Mouse (Mus musculus) stomach, embryonic 15.5 days (tissue): ENCODE measurements around the gene 6030408B16Rik. TPM values are rescaled to one million over a fixed set of nuclear protein-coding genes. Genes with fewer than 3 reads are reported as not detected.
A peak's percentile ranks its signal among the peaks of the same experiment; 100 is the strongest.

ENCODE experiments used
- ATAC-seq: fragments of 200-750 bp; cut with Nextera tagmentation; 2 replicates; pipeline ENCODE4 v1.8.0; 2017; ENCODE audit warnings: low read depth, moderate number of reproducible peaks, moderate TSS enrichment; ENCODE audit not compliant: insufficient read depth, low FRiP score
- H3K27ac ChIP-seq: fragments of 300-500 bp; sonication (generic); 2 replicates; pipeline ENCODE4 v1.5.1; 2015; ENCODE audit warnings: mild to moderate bottlenecking, inconsistent platforms
- H3K27me3 ChIP-seq: fragments of 300-500 bp; sonication (generic); replicated peaks from 2 replicates; pipeline ENCODE4 v1.6.1; 2015; ENCODE audit warnings: inconsistent platforms
- H3K36me3 ChIP-seq: fragments of 300-500 bp; sonication (generic); 2 replicates; pipeline ENCODE4 v1.6.1; 2015; ENCODE audit warnings: inconsistent platforms
- H3K4me1 ChIP-seq: fragments of 300-500 bp; sonication (generic); 2 replicates; pipeline ENCODE4 v1.6.1; 2015; ENCODE audit warnings: inconsistent platforms
- H3K4me2 ChIP-seq: fragments of 300-500 bp; sonication (generic); 2 replicates; pipeline ENCODE4 v1.6.1; 2015; ENCODE audit warnings: mild to moderate bottlenecking, inconsistent platforms
- H3K4me3 ChIP-seq: fragments of 300-500 bp; sonication (generic); replicated peaks from 2 replicates; pipeline ENCODE4 v1.5.1; 2015; ENCODE audit warnings: inconsistent platforms
- H3K9ac ChIP-seq: fragments of 300-500 bp; sonication (generic); 2 replicates; pipeline ENCODE4 v1.6.1; 2015; ENCODE audit warnings: inconsistent platforms
- H3K9me3 ChIP-seq: fragments of 300-500 bp; sonication (generic); 2 replicates; pipeline ENCODE4 v1.6.1; 2016; ENCODE audit warnings: inconsistent platforms
- WGBS: fragments of 180-500 bp; shearing (Covaris S2); methylation state at CpG from one replicate; pipeline ENCODE4 v1.1.7; 2015; 5-methylcytosine and 5-hydroxymethylcytosine counted together
- polyA plus RNA-seq: library from polyadenylated mRNA; unstranded; fragments of >200 nt; fragmentation: Nextera tagmentation; extraction: Ambion mirVana; gene quantifications from 2 replicates; pipeline ENCODE4 v1.2.1, GENCODE M21; 2015

The 6030408B16Rik gene
- polyA plus RNA-seq, 1 experiment from 2014 or later: 11.6 TPM

DNA sequence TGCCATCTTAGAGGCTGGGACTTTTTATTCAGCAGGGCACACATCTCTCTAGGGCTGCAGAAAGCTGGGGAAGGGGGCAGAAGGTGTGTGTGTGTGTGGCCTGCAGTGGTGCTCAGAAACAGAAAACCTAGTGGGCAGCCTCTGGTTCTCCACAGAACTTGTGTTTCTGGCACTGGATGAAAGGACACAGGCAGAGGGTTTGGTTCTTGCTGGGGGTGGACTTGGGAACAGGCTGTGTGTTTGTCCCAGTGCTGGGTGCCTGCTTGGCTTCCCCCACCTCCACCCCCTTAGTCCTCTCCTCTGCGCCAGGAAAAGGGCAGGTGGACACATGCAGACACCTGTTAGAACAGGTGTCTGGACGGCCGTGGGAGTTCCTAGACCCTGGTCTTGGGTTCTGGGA is 21.9 kb upstream of the 6030408B16Rik start:
- H3K27ac ChIP-seq: no peak overlapping the region
- H3K4me2 ChIP-seq: no peak overlapping the region
- H3K9ac ChIP-seq: no peak overlapping the region
- H3K9me3 ChIP-seq: no peaks in the 10 kb centered on the region
- H3K27me3 ChIP-seq: no peaks in the 10 kb centered on the region
- H3K4me1 ChIP-seq: peaks cover 25% of the 10 kb centered on the region
- no peak for ATAC-seq
- 72% methylated on average over 3 of the region's 3 CpGs for WGBS
- H3K36me3 ChIP-seq: peaks cover 30% of the 10 kb centered on the region
- H3K4me3 ChIP-seq: no peak overlapping the region

DNA sequence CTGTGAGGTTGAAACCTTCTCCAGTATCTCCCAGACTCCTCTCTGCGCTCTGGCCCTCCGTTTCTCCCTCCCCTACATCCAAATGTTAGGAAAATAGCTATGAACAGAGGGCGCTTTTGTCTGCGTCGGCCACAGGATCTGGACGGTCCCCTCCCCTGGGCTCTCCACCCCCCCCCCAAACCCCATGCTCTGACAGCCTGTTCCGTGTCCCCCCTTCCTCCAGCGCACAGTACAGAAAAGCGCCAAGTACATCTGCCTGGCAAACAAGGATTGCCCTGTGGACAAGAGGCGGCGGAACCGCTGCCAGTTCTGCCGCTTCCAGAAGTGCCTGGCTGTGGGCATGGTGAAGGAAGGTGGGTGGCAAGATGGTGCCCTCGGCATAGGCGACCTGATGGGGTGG is 21.5 kb upstream of the 6030408B16Rik start:
- WGBS: 83% methylated on average over 15 of the region's 15 CpGs
- no peak for ATAC-seq
- no peak overlapping the region for H3K4me2 ChIP-seq
- peaks cover 30% of the 10 kb centered on the region for H3K36me3 ChIP-seq
- H3K27ac ChIP-seq: no peak overlapping the region
- no peak overlapping the region for H3K4me3 ChIP-seq
- peaks cover 27% of the 10 kb centered on the region for H3K4me1 ChIP-seq
- no peak overlapping the region for H3K9ac ChIP-seq
- no peaks in the 10 kb centered on the region for H3K9me3 ChIP-seq
- no peaks in the 10 kb centered on the region for H3K27me3 ChIP-seq

DNA sequence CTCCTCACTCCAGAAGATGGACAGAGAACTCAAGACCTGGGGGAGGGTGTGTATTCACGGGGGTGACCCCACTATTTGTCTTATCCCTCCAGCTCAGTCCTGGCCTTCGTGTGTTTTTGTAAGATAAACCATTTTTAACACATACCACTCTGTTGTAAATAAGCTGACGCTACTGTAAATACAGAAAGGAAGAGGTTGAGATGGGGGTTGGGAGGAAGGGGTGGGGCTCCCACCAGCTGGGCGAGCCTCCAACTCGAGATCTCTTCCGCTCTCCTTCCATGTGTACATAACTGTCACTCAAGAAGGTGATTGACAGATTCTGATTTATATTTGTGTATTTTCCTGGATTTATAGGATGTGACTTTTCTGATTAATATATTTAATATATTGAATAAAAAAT is 18.6 kb upstream of the 6030408B16Rik start:
- ATAC-seq: no peak
- H3K4me3 ChIP-seq: no peak overlapping the region
- 23% methylated on average over 6 of the region's 6 CpGs for WGBS
- H3K4me2 ChIP-seq: no peak overlapping the region
- H3K36me3 ChIP-seq: peaks cover 30% of the 10 kb centered on the region
- no peak overlapping the region for H3K9ac ChIP-seq
- H3K9me3 ChIP-seq: no peaks in the 10 kb centered on the region
- H3K4me1 ChIP-seq: peaks cover 24% of the 10 kb centered on the region
- H3K27me3 ChIP-seq: no peaks in the 10 kb centered on the region
- H3K27ac ChIP-seq: no peak overlapping the region

DNA sequence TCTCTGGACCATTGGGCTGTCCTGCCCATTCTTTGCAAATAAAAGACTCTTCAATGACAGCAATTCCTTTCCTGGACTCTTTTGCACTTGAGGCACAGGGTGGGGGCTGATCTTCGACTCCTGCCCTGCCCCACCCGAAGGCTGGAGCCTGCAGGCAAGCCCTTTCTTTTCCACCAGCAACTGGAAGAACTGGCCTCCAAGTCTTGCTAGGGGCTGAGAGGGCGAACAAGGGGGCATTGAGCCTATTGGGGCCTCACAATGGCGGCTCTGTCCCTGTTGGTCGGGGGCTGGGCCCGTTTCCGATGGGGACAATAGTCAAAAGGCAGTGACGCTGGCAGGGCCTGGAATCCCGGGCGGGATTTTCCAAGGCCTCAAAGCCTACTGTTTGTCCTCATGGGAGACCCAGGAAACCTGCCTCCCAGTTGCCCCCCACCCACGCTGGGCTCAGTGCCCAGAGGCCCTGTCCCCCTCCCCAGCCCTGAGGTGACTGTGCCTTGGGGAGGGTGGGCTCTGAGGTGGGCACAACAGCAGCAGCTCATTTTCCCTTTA is 15.6 kb upstream of the 6030408B16Rik start:
- no peak overlapping the region for H3K9ac ChIP-seq
- H3K27ac ChIP-seq: peak overlapping the region; percentile 16; the same call in 1 of the 2 replicates
- H3K4me2 ChIP-seq: no peak overlapping the region
- peak; percentile 28; the same call in 1 of the 2 replicates for ATAC-seq
- H3K36me3 ChIP-seq: peaks cover 15% of the 10 kb centered on the region
- H3K27me3 ChIP-seq: no peaks in the 10 kb centered on the region
- no peaks in the 10 kb centered on the region for H3K9me3 ChIP-seq
- WGBS: 63% methylated on average over 11 of the region's 11 CpGs
- H3K4me1 ChIP-seq: peaks cover 26% of the 10 kb centered on the region
- H3K4me3 ChIP-seq: no peak overlapping the region

DNA sequence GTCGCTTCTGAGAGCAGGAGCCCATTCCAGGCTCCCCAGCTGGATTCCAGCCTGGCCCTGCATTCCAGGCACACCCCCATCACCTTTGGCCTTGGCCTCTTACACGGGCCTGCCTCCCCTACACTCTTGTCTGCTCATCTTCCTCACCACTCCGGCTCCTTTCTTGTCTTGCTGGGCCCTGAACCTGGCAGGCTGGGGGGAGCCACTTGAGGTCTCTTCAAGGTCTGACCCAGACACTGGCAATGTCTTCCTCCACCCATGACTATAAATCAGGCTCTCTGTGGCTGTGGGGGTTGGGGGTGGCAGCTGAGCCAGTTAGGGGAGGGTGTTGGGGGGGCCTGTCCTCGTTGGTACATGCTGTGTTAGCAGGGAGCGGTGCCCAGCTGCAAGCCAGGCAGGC is 14.4 kb upstream of the 6030408B16Rik start:
- 49% methylated on average over 5 of the region's 5 CpGs for WGBS
- H3K27ac ChIP-seq: peak overlapping the region; percentile 16

DNA sequence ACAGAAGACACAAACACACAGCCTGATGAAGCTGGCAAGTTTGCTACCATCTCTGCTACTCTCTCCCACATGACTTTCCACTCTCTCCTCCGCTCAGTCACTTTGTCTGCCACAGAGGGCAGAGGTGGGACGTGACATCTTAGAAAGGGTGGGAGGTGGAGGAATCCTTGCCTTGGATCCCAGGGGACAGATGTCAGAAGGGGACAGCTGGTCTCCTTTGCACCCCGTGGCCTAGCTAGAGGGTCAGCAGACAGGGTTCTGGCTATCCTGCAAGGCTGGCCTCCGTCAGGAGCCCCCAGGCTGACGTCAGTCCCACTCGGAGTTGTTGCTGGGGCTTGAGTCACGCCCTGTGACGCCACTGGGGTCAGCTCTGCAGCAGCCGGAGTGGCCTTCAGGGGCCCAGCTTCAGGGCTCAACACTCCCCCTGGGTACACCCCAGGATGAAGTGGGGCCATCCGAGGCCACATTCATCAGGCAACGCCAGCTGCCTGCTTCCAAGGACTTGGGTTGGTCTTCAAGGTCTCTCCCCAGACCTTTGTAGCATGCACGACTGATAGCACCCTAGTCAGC is 13.5 kb upstream of the 6030408B16Rik start:
- 50% methylated on average over 12 of the region's 12 CpGs for whole genome bisulfite sequencing
- no peak overlapping the region for H3K9ac ChIP-seq

More for the DNA sequence above, 14.4 kb upstream of the 6030408B16Rik start:
- H3K4me1 ChIP-seq: peaks cover 26% of the 10 kb centered on the region
- 0 out of 2 replicates have a peak, but pooled peaks cover 7% of the 10 kb centered on the region for H3K36me3 ChIP-seq
- no peak overlapping the region for H3K9ac ChIP-seq
- no peak for ATAC-seq
- no peak overlapping the region for H3K4me3 ChIP-seq
- no peaks in the 10 kb centered on the region for H3K27me3 ChIP-seq
- no peaks in the 10 kb centered on the region for H3K9me3 ChIP-seq
- no peak overlapping the region for H3K4me2 ChIP-seq

DNA sequence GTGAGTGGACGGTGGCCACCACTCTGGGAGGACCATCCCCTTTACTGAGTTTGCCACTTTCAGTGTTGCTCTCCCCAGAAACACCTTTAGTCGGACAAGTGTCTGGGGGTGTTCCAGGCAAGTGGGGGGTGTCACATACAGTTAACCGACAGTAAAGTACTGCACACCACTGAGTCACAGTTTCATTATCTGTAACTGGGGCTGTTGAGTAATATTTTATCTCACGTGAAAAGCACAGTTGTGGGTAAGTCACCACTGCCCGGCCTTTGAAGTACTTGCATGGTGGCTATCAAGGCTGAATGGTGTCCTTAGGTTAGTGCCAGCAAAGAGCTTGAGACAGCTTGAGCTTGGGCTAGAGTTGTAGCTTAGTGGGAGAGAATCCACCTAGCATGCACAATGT is 10.5 kb upstream of the 6030408B16Rik start:
- H3K27ac ChIP-seq: no peak overlapping the region
- H3K36me3 ChIP-seq: peaks cover 8% of the 10 kb centered on the region; the same call in 1 of the 2 replicates
- H3K4me3 ChIP-seq: no peak overlapping the region
- no peaks in the 10 kb centered on the region for H3K9me3 ChIP-seq
- no peak for ATAC-seq
- no peak overlapping the region for H3K9ac ChIP-seq
- H3K27me3 ChIP-seq: no peaks in the 10 kb centered on the region
- H3K4me2 ChIP-seq: no peak overlapping the region
- H3K4me1 ChIP-seq: peaks cover 33% of the 10 kb centered on the region
- WGBS: 75% methylated on average over 5 of the region's 5 CpGs

More for the DNA sequence above, 13.5 kb upstream of the 6030408B16Rik start:
- H3K4me3 ChIP-seq: no peak overlapping the region
- H3K4me1 ChIP-seq: peaks cover 26% of the 10 kb centered on the region
- no peak overlapping the region for H3K4me2 ChIP-seq
- H3K36me3 ChIP-seq: no peaks in the 10 kb centered on the region
- no peaks in the 10 kb centered on the region for H3K9me3 ChIP-seq
- no peak overlapping the region for H3K27ac ChIP-seq
- H3K27me3 ChIP-seq: no peaks in the 10 kb centered on the region
- ATAC-seq: no peak

DNA sequence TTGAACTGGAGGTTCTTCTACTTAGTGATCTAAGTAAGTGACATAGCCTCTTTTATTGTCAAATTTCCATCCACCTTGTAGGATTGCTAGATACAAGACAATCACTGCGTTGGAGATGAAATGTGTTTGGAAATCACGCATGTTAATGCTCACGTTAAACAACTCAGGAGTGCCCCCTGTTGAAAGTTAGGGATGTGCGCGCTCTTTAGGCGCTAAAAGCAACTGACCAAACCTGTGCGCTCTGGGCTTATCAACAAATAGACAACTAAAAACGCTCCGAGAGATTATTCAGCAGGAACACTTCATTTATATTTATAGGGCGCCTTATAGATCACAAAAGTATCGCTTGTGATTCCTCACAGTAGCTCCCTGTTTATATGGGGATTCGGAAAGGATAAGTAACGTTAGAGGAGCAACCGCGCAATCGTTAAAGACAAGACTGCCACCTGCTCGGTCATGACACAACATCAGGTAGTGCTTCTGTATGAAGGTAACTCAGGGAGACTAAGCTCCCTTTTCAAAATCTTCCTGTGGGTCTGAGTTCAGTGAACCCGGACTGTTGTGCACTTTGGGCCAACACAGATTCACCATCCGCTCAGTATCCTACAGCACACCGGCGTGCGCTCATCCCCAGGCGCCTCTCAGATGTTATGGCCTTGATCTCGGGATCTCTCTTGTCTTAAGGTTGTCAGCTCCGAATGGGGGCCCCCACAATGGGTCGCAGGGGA is 9.7 kb upstream of the 6030408B16Rik start:
- H3K9me3 ChIP-seq: no peaks in the 10 kb centered on the region
- no peak for ATAC-seq
- H3K4me2 ChIP-seq: peak overlapping the region; percentile 98
- H3K27me3 ChIP-seq: no peaks in the 10 kb centered on the region
- peak overlapping the region; percentile 93 for H3K4me3 ChIP-seq
- H3K36me3 ChIP-seq: peaks cover 16% of the 10 kb centered on the region; the same call in 1 of the 2 replicates
- peak overlapping the region; percentile 83 for H3K27ac ChIP-seq
- H3K4me1 ChIP-seq: peaks cover 27% of the 10 kb centered on the region
- peak overlapping the region; percentile 49 for H3K9ac ChIP-seq
- WGBS: under 1% methylated on average over 26 of the region's 26 CpGs

DNA sequence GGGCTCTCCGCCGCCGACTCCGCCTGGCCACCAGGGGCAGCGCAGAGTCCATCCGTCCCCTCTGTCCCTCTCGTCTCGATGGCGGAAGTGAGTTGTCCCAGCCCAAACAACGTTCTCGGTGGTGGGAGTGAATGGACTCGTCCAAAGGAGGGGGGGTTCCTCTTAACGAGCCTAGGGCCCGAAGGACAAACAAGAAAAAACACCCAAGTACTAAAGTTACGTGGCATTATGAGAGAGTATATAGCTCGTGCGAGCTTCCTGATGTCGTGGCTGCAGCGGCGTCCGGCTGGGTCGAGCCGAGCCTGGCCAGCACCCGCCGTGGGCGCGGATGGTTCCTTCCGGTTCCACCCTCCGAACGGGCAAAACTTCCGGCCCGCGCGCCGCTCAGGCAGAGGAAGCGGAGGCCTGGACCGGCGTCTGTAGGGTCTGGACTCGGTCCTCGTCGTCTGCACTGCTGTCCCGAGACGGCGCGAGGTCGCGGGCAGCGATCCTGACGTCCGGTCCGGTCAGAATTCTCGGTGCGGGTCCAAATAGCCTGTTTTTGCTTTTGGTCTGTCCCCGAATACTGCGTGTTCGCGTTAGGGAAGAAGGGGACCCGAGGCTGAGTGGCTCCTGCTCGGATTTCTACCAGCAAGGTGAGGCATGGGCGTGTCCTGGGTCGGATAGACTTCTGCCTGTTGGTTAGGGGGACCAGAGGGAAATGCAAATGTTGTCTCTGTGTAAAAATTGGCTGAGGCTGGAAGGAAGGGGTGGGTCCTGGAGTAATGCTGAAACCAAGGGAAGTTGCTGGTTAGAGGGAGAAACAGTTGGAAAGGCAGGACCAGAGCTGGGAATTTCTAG is 8.9 kb upstream of the 6030408B16Rik start, which contains the start of gene Atg101:
Gene Atg101, plus strand, starts transcription at position 362 of the 840 bp plus-strand sequence.
- H3K9me3 ChIP-seq: no peaks in the 10 kb centered on the region
- peaks cover 22% of the 10 kb centered on the region for H3K36me3 ChIP-seq
- under 1% methylated on average over 61 of the region's 61 CpGs for WGBS
- peak within 1 kb of the TSS; percentile 93 for H3K4me3 ChIP-seq
- H3K27ac ChIP-seq: peak within 1 kb of the TSS; percentile 83
- peak within 1 kb of the TSS; percentile 98 for H3K4me2 ChIP-seq
- peak within 1 kb of the TSS; percentile 80 for H3K9ac ChIP-seq
- peaks cover 20% of the 10 kb centered on the region for H3K4me1 ChIP-seq
- H3K27me3 ChIP-seq: no peaks in the 10 kb centered on the region
- peak; percentile 88 for ATAC-seq

DNA sequence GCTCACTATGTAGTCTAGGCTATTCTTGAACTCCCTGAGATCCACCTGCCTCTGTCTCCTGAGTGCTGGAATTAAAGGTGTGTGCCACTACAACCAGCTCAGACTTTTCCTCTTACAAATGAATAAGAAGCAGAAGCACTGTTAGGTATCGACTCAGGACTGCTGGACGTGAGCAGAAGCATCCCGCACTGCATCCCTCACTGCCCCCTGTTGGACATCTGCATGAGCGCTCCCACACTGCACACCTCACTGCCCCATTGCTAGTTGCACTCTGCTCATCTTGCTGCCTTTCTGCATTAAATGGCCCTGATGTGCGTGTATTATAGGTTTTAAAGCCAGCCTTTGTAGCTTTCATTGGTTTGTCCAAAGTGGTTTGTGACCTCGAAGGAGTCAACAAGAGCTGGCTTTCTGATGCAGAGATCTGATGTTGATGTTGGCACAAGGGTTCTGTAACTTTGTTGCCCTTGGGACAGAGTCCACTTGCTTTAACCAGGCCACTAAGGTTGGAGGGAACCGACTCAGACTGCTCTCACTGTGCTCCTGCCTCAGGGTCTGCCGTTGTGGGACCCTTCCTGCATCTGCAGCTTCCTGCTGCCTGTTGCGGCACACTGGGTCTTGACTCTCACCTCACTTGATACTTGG is 6.8 kb upstream of the 6030408B16Rik start:
- Histone ChIP-seq H3K36me3 (peaks cover 40% of the 10 kb centered on the region), H3K4me3 (no peak overlapping the region), H3K9ac (no peak overlapping the region), H3K4me1 (peaks cover 16% of the 10 kb centered on the region), H3K4me2 (no peak overlapping the region), H3K27me3 (no peaks in the 10 kb centered on the region), H3K9me3 (no peaks in the 10 kb centered on the region), H3K27ac (no peak overlapping the region)
- 64% methylated on average over 9 of the region's 9 CpGs for WGBS
- no peak for ATAC-seq

DNA sequence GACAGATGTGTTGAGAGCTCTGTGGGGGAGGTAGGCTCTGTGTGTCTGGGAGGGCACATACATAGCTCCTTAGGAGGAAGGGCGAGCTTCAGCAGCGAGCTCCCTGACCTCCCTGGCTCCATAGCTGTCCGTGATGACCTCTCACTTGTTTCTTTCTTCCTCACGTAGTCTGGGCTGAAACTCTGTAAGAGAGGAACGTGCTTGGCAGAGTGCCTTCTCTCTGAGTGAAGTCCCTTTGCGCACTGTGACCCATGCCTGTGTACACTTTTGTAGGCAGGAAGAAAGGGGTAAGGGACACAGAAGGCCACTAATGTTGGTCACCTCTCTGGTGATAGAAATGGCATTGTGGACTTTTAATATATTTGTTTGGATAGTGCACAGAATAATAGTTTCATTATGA is 5.7 kb upstream of the 6030408B16Rik start:
- no peak for ATAC-seq
- 90% methylated on average over 6 of the region's 6 CpGs for WGBS
- Histone ChIP-seq H3K36me3 (peaks cover 44% of the 10 kb centered on the region), H3K9ac (no peak overlapping the region), H3K4me3 (no peak overlapping the region), H3K9me3 (no peaks in the 10 kb centered on the region), H3K27me3 (no peaks in the 10 kb centered on the region), H3K4me2 (no peak overlapping the region), H3K4me1 (peaks cover 16% of the 10 kb centered on the region), H3K27ac (no peak overlapping the region)
